Mouse (Mus musculus) kidney, postnatal 14 days (tissue): Measurements from ENCODE around the gene Auts2.

Experiments used
- DNase-seq: peaks from one replicate; pipeline ENCODE4 v3.0.0; 2022; ENCODE audit warnings: mixed read lengths

The Auts2 gene

GRCm38 (mm10) chr5:131645341-131646191, 897.6 kb downstream of the Auts2 start:
- no peak for DNase-seq

GRCm38 (mm10) chr5:131644331-131644730, 898.8 kb downstream of the Auts2 start:
- DNase-seq = peak; percentile 51

- peak; percentile 48 for DNase-seq
Measured at GRCm38 (mm10) chr5:131643176-131644174, 899.7 kb downstream of the Auts2 start.

- no peak for DNase-seq
Measured at GRCm38 (mm10) chr5:131642752-131643151, 900.4 kb downstream of the Auts2 start.

- no peak for DNase-seq
Measured at GRCm38 (mm10) chr5:131636431-131636830, 906.7 kb downstream of the Auts2 start.

GRCm38 (mm10) chr5:131634731-131635130, 908.4 kb downstream of the Auts2 start:
- DNase-seq = peak; percentile 48

- no peak for DNase-seq
Measured at GRCm38 (mm10) chr5:131631998-131632379, 911.2 kb downstream of the Auts2 start.

GRCm38 (mm10) chr5:131631038-131631997, 911.8 kb downstream of the Auts2 start:
- no peak for DNase-seq

GRCm38 (mm10) chr5:131630577-131630976, 912.6 kb downstream of the Auts2 start:
- peak; percentile 30 for DNase-seq

- DNase-seq = peak; percentile 63
Measured at GRCm38 (mm10) chr5:131616113-131616876, 926.8 kb downstream of the Auts2 start.

GRCm38 (mm10) chr5:131614238-131614637, 928.9 kb downstream of the Auts2 start:
- no peak for DNase-seq

- no peak for DNase-seq
Measured at GRCm38 (mm10) chr5:131613301-131613700, 929.8 kb downstream of the Auts2 start.

GRCm38 (mm10) chr5:131610702-131611101, 932.4 kb downstream of the Auts2 start:
- DNase-seq = no peak

GRCm38 (mm10) chr5:131606786-131607185, 936.4 kb downstream of the Auts2 start:
- DNase-seq = no peak

GRCm38 (mm10) chr5:131601934-131602692, 941.0 kb downstream of the Auts2 start:
- no peak for DNase-seq

- DNase-seq = peak; percentile 92
Measured at GRCm38 (mm10) chr5:131600325-131601125, 942.6 kb downstream of the Auts2 start.

GRCm38 (mm10) chr5:131597503-131597902, 945.6 kb downstream of the Auts2 start:
- no peak for DNase-seq

GRCm38 (mm10) chr5:131596591-131596990, 946.6 kb downstream of the Auts2 start:
- no peak for DNase-seq

GRCm38 (mm10) chr5:131595730-131596129, 947.4 kb downstream of the Auts2 start:
- no peak for DNase-seq

GRCm38 (mm10) chr5:131594597-131594996, 948.5 kb downstream of the Auts2 start:
- DNase-seq = no peak
